Mouse (Mus musculus) cerebellum, adult 11-12 months (tissue): ENCODE results near the gene Cemip2.

ENCODE experiments used
- DNase-seq: peaks from one replicate; pipeline ENCODE4 v3.0.0; 2022

Gene Cemip2

GRCm38 (mm10) chr19:21778147-21778917 is at the start of gene Cemip2:
Cemip2 (plus strand) TSS chr19:21778342.
- DNase-seq = peak; percentile 96

DNA sequence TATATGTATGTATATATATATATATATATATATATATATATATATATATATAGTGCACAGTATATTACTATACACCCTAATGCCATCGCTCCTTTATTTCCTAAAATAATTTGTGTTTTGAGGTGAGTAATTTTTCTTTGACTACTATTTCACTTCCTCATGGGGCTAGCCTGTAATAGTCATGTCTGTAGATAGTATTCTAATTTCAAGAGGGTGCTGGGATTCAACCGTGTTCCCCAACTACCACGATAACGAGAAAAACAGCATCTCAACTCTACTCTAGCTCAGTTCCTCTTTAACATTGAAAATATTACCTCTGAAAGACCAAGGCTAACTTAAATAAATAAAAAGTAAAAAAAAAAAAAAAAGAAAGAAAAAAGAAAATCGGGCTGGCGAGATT is 49.8 kb upstream of the Cemip2 start:
- DNase-seq = no peak

DNA sequence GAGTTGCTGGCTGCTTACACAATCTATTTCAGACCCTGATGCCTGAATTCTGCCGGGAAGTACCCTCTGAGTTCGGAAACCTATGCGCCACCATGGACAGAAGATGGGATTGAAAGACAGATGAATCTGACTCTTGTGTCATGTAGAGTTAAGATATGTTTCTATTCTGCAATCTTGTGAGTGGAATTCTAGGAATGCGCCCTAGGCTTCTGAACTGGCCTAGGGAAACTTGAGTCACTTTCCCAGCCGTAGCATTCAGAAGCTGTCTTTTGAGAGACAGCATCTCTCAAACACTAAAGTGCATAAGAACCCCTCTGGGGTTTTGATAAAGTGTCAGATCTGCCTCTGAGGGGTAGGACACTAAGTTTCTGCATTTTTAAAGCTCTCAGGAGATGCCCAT is 46.3 kb upstream of the Cemip2 start:
- DNase-seq = no peak

DNA sequence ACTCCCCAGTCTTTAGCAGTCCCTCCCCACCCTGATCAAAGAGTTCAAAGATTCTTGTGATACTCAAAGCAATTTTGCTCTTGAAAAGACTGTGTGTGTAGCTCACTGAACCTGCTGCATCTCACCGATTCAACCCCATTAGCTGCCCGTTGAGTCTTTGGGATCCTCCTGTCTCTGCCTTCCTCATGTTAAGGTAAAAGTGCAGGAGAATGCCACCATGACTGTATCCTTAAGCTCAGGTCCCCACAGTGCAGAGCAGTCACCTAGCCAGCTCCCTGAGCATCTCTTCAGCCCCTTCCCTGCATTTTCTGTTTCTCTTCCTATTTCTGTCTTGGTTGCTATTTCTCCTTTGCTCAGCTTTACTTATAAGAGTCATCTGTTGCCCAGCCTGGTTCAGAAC is 45.0 kb upstream of the Cemip2 start:
- DNase-seq = no peak

- DNase-seq = peak; percentile 34
Observed at GRCm38 (mm10) chr19:21734112-21734511, 44.0 kb upstream of the Cemip2 start.

DNA sequence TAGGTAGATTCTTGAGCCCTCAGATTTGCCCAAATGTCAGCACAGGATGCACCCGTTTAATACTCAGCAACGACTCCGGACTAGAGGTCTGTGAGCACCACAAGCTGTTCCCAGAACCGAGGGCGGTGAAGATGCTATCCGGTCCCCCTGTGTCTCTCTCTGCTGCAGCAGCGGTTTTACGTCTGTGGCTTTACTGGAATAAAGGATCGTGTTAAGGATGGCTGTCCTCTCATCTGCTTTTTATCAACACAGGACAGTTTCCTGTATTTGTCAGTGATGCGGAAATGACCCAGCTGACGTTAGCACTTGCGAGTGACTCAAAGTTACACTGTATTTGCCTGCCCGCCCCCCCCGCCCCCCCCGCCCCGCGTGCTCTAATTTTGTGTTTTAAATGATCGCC is 40.7 kb upstream of the Cemip2 start:
- DNase-seq = no peak

DNA sequence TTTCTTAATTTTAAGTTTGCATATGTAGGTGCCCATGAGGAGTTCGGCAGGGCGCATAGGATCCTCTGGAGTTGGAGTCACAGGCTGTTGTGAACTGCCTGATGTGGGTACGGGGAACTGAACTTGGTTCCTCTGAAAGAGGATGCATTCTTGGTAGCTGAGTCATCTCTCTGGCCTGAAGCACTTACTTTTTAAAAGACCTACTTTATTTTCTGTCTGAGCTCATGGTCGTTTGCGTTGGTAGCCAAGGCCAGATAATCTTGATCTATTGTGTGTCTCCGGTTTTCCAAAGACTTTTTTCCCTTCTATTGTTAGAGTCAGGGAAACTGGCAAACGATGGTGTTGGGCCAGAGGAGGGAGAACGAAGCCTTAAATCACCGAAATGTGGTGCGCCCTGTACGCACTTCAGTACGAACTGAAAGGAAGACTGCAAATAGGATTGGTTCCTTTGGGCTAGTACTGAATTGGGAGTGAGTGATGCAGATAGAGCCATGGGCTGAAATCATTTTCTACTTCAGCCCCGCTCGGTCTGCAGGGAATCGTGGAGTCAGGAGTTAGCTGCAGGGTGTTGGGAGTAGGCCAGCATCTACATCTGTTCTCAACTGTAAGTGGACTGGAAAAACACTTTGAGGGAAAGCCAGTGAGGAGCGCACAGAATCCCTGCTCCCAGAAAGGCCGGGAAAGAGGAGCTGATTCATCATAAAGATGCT is 40.1 kb upstream of the Cemip2 start:
- DNase-seq = peak; percentile 76

DNA sequence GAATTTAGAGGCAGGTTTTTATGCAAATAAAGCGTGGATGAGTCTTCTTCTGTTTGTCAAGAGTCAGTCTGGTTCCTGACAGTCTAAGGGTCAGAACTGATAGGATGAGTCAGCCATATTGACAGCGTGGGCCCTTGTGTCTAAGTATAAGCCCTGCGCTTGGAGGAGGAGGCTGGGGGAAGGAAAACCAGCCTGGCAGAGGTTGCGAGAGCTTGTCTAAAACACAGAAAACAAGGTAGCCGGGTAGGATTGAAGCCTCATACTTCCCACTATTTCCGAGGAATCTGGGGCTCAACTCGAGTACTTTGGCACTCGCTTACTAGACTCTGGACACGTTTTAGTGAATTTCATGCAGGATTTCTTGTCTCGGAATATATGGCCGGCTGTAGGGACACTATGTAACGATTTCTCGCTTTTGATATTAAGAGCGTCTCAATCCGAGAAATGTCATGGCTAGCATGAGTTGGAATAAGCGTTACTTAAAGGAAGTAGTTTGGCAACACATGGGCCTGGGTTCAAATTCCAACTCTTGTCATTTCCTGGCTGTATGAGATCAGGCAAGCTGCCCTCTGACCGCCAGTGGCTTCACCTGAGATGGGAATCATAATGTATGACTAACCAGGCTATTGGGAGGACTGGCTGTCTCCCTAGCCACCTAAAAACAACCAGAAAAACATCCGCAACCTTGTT is 39.4 kb upstream of the Cemip2 start:
- peak; percentile 32 for DNase-seq

DNA sequence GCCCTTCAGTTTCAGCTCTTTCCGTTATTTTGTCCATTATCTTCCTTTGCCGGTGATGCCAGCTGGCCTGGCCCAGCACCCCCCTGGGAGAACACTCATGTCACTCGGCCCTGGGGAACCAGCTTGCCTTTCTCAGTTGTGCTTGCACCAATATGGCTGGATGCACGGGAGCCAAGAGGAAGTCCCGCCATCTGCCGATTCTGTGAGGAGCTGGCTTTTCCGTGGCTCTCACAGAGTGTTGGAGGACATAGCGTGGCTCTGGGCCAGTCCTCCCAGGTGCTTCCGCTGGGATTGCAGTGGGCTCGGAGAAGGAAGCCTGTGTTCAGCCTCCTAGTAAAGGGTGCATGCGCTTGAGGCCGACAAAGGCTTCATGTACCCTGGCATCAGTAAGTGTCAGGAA is 36.0 kb upstream of the Cemip2 start:
- DNase-seq = peak; percentile 99

DNA sequence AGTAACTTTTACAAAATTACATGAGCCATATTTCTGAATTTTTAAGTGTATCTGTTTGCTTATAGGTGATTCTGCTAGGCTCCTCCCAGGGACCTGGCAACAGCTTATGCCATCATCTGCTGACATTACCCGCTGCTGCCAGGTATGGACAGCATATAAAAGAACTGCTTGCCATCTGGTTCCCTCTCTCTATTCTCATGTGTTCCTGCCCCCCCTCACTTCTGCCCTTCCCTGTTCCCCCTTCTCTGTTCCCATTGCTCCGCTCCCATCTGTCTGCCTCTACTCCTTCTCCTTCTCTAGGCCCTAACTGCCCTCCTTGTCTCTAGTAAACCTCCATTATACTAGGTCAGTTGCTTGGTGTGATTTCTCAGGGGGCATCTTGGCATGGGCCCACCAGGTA is 32.6 kb upstream of the Cemip2 start:
- DNase-seq = peak; percentile 79

- DNase-seq = peak; percentile 71
Observed at GRCm38 (mm10) chr19:21747356-21747755, 30.8 kb upstream of the Cemip2 start.

DNA sequence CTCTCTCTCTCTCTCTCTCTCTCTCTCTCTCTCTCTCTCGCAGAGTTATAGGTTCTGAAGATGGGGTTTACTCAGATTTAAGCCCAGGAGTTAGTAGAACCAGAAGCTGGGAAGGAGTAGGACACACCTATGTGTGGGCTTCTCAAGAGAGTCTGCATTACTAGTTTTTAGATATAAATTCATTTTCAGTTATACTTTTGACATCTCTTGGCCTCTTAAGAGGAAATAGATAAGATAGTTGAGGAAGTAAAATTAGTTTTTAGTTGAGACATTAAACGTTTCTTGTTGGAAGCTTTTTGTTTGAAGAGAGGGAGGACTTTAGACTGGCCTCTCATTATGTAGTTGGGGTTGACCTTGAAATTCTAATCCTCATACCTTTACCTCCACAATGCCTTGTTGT is 28.0 kb upstream of the Cemip2 start:
- no peak for DNase-seq

- no peak for DNase-seq
Observed at GRCm38 (mm10) chr19:21761676-21762075, 16.5 kb upstream of the Cemip2 start.

DNA sequence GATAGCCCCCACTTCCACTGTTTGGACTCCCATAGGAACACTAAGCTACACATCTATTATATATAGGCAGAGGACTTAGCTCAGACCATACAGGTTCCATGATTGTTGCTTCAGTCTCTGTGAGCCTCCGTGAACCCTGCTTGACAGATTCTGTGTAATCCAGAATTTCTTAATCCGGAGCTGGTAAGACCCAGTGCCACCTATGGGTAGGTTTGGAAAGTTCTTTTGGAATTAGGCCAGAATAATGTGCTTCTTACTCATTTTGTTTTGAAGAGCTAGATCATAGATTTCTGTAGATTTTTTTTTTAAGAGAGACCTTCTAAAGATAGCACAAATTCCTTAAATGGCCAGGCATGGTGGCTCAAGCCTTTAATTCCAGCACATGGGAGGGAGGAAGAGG is 14.1 kb upstream of the Cemip2 start:
- DNase-seq = no peak

DNA sequence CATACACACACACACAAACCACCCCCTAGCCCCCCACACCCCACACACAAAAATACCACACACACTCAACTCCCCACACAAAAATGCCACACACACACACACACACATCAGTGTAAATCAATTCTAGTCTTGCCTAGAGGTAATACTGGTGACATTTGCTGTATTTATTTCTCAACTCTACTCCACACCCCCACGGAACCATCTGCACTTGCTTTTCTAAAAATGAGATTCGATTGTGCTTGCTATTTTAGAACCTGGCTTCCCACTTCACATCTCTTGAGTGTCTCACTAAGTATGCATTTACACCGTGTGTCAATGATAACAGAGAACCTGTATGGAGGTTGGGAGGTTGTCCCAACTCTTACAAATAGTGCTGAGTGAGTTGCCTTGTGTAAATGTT is 13.4 kb upstream of the Cemip2 start:
- no peak for DNase-seq

DNA sequence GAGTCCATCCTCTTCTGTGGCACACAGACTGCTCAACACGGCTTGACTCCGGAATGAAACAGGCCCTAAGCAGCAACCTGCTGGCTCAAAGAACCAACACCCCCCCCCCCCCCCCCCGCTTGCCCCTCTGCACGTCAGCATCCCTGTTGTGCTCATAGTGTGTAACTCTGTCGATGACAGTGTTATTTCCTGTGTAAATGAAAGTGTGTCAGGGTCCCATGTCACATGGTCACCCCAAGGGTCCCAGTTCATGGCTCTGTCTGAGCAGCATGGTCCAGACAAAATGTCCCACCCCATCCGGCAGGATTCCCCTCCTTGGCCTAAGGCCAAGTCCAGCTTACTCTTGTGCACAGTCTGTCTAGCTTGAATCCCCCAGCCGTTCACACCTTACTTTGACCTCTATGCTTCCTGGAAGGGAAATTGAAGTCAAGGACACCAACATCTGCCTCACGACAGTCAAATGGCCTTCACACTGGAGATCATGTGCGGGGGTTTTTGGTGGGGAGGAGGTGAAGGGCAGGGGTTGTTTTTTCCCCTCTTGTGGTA is 10.6 kb upstream of the Cemip2 start:
- no peak for DNase-seq

GRCm38 (mm10) chr19:21769796-21770195 is 8.3 kb upstream of the Cemip2 start:
- DNase-seq = no peak

DNA sequence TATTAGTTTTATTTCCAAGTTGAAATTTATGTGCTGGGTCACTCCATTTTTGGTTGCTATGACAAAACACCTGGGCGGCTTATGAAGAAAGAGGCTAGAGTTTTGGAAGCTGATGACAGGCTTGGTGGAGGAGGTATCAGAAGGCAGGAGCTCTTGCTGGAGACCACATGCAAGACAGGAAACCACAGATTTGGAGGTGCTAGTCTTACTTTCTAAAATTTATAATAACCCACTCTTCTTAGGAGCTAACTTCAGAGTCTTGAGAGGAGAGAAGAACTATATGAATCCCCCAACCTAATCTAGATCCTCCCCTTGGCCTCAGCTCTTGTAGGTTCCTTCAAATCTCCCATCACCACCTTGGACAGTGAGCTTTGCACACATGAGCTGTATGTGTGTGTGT is 6.6 kb upstream of the Cemip2 start:
- no peak for DNase-seq

GRCm38 (mm10) chr19:21773621-21774020 is 4.5 kb upstream of the Cemip2 start:
- no peak for DNase-seq

DNA sequence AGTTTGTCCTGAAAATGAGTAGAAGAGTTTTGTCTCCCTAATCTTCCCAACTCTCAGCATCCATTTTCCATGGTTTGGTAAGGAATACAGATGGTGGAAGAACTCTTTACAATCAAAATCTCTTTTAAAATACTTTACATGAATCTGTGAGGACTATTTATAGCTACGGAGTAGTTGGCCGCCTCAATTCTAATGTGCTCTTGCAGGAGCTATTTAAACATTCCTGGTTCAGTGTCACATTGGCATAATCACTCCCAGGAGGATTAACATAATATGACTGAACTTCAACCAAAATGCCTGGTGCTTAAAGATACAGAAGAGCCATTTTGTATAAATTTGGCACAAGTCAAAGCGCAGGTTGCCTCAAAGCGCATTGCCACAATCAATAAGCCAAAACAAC is 2.5 kb upstream of the Cemip2 start:
- DNase-seq = no peak

GRCm38 (mm10) chr19:21776671-21777070 is 1.5 kb upstream of the Cemip2 start:
- no peak for DNase-seq

DNA sequence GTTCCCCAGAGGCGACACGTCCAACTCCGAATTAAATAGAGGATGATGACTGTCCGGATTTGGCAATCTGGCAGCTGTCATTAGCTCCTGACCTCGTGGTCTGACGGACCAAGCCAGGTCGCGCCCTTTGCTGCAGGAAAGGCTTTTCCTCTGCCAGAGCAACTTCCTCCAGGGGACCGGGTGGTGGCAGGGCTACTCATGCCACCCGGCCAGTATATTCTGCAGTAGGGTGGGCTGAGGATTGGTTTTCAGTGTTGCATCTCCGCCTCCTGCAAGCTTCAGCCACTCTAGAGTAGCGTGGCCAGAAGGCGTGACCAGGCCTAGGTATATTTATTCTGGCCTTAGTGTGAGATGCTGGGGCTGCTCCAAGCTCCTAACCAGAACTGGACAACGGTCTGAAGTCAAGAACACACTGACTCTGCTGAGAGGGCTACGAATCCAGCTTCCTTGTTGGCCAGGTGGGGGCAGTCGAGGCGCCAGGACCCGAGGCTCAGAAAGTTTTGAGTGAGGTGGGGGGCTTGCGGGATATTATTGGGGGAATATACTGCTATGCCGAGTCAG is 891 bp upstream of the Cemip2 start:
- DNase-seq = peak; percentile 69

GRCm38 (mm10) chr19:21779106-21779505 is 964 bp downstream of the Cemip2 start:
- peak; percentile 67 for DNase-seq
